Mouse (Mus musculus) CD4-positive helper T cell, adult 2 months (primary cell): ENCODE results near the gene Vmo1.

Experiments used
- DNase-seq: peaks from one replicate; pipeline ENCODE4 v3.0.0-alpha.2; 2012; ENCODE audit warnings: low read depth, missing footprints, low spot score

Vmo1 gene

GRCm38 (mm10) chr11:70520178-70520769 lies 5.9 kb upstream of the Vmo1 start:
- no peak for DNase-seq

GRCm38 (mm10) chr11:70518923-70519322 lies 4.5 kb upstream of the Vmo1 start, which contains the start of gene Gltpd2:
Gene Gltpd2 (plus strand): TSS chr11:70519196.
- DNase-seq = no peak

DNA sequence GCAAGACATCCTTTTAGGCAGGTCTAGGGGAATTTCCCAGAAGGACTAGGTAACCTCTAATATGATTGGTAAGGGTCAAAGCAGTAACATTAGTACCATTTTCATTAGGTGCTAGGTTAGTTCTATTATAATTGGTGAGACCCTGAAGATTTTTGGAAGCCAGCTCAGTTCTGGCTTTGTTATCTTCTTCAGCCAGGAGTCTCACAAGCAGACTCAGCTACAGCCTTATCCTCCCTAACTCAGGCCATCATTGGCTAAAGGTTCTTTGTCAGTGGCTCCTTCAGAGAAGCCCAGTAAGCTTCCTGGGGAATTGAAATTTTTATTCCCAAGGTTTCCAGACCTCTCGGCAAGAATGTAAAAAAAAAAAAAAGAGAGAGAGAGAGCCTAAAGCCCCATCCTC lies 4.0 kb upstream of the Vmo1 start:
- no peak for DNase-seq

- peak; percentile 62 for DNase-seq
These were observed 1.9 kb upstream of the Vmo1 start for GRCm38 (mm10) chr11:70516352-70516751.

GRCm38 (mm10) chr11:70513520-70513919 lies 896 bp downstream of the Vmo1 start:
- no peak for DNase-seq

DNA sequence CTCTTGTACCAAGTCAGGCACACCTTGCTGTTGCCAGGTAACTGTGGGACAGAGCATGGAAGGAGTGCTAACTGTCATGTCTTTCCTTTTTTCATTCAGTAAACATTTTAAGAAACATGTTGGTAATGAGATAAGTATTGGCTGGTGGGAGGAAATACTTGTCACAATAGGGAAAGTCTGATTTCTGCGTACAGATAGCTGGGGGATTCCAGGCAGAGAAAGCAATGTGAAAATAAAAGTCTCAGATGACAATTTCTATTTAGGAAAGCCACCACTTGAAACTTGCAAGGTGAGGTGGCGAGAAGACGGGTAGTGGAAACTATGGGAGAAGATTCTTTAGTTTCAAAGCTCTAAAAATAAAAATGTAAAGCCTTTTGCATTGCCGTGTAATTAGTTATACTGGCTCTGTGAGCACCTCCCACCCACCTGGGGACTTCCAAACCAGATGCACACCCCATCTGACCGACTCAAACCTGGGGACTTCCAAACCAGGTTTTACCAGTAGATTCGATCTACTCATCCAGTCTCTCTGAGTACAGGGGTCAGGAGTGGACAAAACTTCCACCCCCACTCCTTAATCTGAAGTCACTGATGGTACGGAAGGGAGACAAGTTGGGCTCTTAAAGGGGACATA lies 1.6 kb downstream of the Vmo1 start:
- DNase-seq = peak; percentile 41

DNA sequence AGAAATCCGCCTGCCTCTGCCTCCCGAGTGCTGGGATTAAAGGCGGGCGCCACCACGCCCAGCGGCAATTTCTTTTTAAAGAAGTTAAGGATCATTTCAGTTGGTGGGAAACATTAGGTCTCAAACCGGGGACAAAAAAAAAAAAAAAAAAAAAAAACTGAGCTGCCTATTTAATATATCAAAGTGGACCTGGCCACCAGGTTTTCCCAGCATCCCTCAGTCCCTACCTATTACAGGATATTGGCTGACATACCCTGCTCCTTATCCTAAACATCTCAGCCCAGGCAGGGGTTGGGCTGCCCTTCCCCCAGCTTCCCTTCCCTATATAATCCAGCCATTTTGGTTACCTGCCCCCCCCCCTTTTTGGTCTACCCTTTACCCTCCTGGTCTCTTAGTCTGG lies 2.6 kb downstream of the Vmo1 start:
- DNase-seq = no peak

GRCm38 (mm10) chr11:70511242-70511641 lies 3.2 kb downstream of the Vmo1 start:
- DNase-seq = no peak

DNA sequence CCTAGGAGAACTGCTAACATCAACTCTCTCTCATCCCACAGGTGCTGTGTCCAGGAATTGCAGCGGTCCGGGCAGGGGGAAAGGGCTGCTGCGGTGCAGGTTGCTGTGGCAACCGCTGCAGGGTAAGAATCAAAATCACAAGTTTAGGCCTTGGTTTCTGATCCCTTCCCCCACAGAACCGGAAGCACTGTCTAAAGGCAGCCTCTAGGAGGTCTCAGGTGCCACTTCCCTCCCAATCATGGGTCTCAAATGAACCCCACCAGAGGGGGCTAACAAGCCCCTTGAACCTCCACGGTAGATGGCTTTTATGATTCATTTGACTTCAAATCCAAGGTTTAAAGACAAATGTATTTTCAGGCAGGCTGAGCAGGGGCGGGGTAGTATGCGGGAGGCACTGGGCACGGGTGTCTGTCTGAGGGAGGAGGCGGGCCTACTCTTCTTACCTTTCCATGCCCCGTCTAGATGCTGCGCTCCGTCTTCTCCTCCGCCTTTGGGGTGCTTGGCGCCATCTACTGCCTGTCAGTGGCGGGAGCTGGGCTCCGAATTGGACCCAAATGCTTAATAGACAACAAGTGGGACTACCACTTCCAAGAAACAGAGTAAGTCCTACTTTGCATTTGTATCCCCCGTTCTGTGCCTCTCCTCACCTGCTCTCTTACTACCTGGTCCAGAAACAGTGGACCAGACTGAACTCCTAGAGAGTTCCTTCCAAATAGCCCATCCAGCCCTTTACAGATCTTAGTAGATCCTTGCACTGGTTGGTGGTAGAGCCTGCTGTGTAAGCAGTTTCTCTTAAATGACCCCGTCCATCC lies 4.5 kb downstream of the Vmo1 start:
- DNase-seq = peak; percentile 80

DNA sequence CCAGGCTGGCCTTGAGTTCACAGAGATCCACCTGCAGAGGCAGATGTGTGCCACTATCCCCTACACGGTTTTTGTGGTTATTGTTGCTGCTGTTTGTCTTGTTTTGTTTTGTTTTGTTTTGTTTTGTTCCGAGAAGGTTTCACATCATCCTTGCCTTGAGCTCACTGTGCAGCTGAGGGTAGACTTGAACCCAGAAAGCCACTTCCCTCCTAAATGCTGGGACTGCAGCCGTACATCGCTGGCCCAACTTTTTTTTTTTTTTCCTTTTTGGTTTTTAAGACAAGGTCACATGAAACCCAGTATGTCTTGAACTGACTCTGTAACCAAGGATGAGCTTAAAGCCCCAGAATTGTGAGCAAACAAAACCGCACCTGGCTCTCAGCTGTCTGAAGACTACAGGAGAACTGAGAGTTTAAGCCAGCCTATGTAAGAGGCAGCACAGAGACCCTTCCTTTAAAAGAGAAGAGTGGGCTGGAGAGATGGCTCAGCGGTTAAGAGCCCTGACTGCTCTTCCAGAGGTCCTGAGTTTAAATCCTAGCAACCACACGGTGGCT lies 7.4 kb downstream of the Vmo1 start:
- DNase-seq = no peak

GRCm38 (mm10) chr11:70506385-70506784 lies 8.0 kb downstream of the Vmo1 start:
- peak; percentile 80 for DNase-seq

DNA sequence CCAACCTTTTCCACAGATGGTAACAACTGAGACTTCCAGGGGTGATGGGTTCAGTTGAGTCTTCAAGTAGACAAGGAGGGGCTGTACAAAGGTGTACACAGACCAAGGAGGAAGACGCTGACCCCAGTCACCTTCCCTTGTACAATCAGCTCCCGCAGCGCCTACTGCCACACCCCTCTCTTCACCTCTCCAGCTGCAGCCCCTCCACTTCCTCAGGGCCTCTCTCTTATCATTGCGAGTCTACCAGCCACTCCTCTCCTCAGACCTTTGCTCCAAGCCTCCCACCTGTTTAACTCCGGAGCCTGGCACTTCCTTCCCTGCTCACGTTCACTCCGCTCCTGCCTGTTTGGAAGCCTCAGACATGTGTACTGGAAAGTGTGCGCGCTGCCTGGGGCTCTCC lies 9.4 kb downstream of the Vmo1 start, which contains the start of gene Tm4sf5:
Gene Tm4sf5, plus strand, starts transcription at position 275 of the 400 bp plus-strand sequence.
- DNase-seq = no peak

GRCm38 (mm10) chr11:70502018-70502417 lies 12.4 kb downstream of the Vmo1 start:
- no peak for DNase-seq

DNA sequence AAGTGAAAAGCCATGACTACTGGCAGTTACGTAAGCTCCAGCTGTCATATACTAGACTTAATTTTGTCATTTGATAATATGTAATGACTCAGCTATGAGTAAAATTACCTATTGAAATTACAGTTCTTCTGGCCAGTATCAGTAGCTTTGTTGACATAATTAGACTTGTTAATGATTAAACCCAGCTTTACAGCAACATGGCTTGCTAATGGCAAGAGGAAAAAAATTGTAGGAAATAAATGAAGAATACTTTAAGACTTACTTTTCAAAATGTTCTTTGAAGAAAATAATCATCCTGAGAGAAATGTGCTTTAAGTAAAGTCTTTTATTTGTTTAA lies 14.0 kb downstream of the Vmo1 start:
- DNase-seq = no peak

DNA sequence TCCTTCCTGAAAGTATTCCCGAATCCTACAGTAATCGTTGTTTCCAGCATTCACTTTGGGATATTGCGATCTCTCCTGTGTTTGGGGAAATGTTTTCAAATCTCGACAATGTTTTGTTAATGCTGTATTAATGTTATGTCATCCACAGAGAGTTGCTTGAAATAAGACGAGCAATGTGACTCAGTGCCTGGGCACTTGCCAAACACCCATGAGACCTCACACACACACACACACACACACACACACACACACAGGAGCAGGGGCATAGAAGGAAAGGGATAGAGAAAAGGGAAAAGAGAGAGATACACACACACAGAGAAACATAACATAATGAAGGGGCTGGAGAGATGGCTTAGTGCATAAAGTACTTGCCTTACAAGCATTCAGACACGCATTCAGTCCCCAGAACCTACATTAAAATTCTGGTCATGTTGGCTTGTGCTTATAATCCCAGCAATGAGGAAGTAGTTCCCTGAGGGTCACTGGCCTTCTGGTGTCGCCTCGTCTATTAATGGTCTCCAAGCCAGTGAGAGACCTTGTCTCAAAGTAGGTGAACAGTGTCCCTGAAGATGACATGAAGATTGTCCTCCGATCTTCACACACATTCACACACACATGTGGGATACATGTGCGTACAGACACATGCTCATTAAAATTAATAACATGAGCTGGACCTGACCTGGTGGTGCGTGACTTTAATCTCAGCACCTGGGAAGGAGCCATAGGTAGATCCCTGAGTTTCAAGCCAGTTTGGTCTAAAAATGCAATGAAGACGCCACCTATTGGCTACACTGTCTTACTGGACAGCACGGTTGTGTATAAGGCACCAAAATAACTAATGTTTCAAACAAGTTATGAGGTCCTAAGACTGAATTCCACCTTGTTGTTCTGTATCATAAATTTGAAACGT lies 14.6 kb downstream of the Vmo1 start:
- peak; percentile 28 for DNase-seq

- no peak for DNase-seq
These were observed 24.7 kb downstream of the Vmo1 start for GRCm38 (mm10) chr11:70489684-70490083.

DNA sequence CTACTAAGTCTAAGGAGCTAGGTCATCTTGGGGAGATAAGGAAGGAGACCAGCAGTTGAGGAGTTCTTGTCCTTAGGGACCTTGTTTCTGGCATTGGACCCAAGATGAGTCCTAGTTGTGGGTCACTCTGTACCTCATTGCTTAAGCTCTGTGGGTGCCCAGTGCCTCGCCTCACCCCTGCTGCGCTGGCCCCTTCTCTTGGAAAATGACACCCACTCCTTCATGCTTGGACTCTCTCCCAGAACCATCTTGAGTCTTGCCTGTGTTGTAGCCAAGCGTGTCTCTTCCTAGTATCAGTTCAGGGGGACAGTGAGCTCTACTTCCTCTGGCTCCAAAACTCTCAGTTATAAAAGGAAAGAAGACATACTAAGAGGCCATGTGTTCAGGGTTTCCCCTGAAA lies 25.3 kb downstream of the Vmo1 start:
- no peak for DNase-seq

- DNase-seq = no peak
These were observed 26.6 kb downstream of the Vmo1 start for GRCm38 (mm10) chr11:70487816-70488215.

- no peak for DNase-seq
These were observed 28.9 kb downstream of the Vmo1 start for GRCm38 (mm10) chr11:70485498-70485897.

GRCm38 (mm10) chr11:70474872-70475534 lies 39.4 kb downstream of the Vmo1 start:
- no peak for DNase-seq

GRCm38 (mm10) chr11:70473291-70473690 lies 41.1 kb downstream of the Vmo1 start:
- DNase-seq = peak; percentile 37
